Mouse (Mus musculus) lung, embryonic 16.5 days (tissue): ENCODE data around the gene Sytl5. TPM values are rescaled to one million over a fixed set of nuclear protein-coding genes. Genes with fewer than 3 reads are reported as not detected.

Experiments used
- ATAC-seq: fragments of 200-750 bp; cut with Nextera tagmentation; 2 replicates; pipeline ENCODE4 v1.8.0; 2017; ENCODE audit warnings: low read depth, mild to moderate bottlenecking, moderate library complexity
- H3K27ac ChIP-seq: fragments of 300-500 bp; sonication (generic); 2 replicates; pipeline ENCODE4 v1.5.1; 2014; ENCODE audit warnings: mild to moderate bottlenecking, control low read depth, low read length
- H3K27me3 ChIP-seq: fragments of 300-500 bp; sonication (generic); 2 replicates; pipeline ENCODE4 v1.6.1; 2014; ENCODE audit warnings: low read depth, low read length, mixed read lengths; ENCODE audit not compliant: control insufficient read depth, insufficient read depth
- H3K36me3 ChIP-seq: fragments of 300-500 bp; sonication (generic); 2 replicates; pipeline ENCODE4 v1.6.1; 2014; ENCODE audit warnings: low read length; ENCODE audit not compliant: control insufficient read depth, insufficient read depth
- H3K4me1 ChIP-seq: fragments of 300-500 bp; sonication (generic); replicated peaks from 2 replicates; pipeline ENCODE4 v1.6.1; 2014; ENCODE audit warnings: low read length, mixed read lengths; ENCODE audit not compliant: control insufficient read depth, insufficient read depth
- H3K4me2 ChIP-seq: fragments of 300-500 bp; sonication (generic); 2 replicates; pipeline ENCODE4 v1.6.1; 2014; ENCODE audit warnings: low read depth, low read length, control low read depth
- H3K4me3 ChIP-seq: fragments of 300-500 bp; sonication (generic); 2 replicates; pipeline ENCODE4 v1.5.1; 2014; ENCODE audit warnings: mild to moderate bottlenecking, low read length, control low read depth
- H3K9ac ChIP-seq: fragments of 300-500 bp; sonication (generic); 2 replicates; pipeline ENCODE4 v1.6.1; 2014; ENCODE audit warnings: low read length, control low read depth
- H3K9me3 ChIP-seq: fragments of 300-500 bp; sonication (generic); 2 replicates; pipeline ENCODE4 v1.6.1; 2016; ENCODE audit warnings: low read length; ENCODE audit not compliant: control insufficient read depth
- WGBS: fragments of 180-500 bp; shearing (Covaris S2); extraction: QIAGEN DNeasy Blood & Tissue Kit; methylation state at CpG from one replicate; pipeline ENCODE4 v1.1.7; 2014; 5-methylcytosine and 5-hydroxymethylcytosine counted together
- polyA plus RNA-seq: library from polyadenylated mRNA; unstranded; fragments of >200 nt; fragmentation: Nextera tagmentation; extraction: Ambion mirVana; gene quantifications from 2 replicates; pipeline ENCODE4 v1.2.1, GENCODE M21; 2015

The Sytl5 gene
- polyA plus RNA-seq = 0.45 and 0.75 TPM in 2 replicates

DNA sequence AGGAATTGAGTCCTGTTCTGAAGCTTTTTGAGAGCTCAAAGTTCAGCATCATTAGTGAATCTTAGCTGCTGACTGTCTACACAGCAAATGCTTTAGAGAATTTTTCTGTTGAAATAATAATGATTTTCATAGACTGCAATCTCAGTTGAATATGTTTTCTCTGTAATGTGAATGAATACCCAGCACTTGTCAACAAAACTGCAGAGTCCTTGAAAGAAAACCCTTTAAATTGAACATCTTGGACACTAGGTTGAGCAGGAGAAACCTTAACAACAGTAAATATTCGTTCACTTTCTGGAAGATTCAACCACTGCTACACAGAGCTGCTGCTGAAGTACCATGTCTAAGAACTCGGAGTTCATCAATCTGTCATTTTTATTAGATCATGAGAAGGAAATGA lies at the start of gene Sytl5:
Gene Sytl5, plus strand, starts transcription at position 301 of the 400 bp plus-strand sequence.
- 53% methylated on average over 2 of the region's 2 CpGs for WGBS
- H3K4me3 ChIP-seq = no peak within 1 kb of the TSS
- no peak within 1 kb of the TSS for H3K9ac ChIP-seq
- H3K4me2 ChIP-seq = no peak within 1 kb of the TSS
- H3K27ac ChIP-seq = no peak within 1 kb of the TSS
- no peaks in the 10 kb centered on the region for H3K36me3 ChIP-seq
- H3K9me3 ChIP-seq = no peaks in the 10 kb centered on the region
- ATAC-seq = no peak
- H3K27me3 ChIP-seq = no peaks in the 10 kb centered on the region
- H3K4me1 ChIP-seq = no peaks in the 10 kb centered on the region

DNA sequence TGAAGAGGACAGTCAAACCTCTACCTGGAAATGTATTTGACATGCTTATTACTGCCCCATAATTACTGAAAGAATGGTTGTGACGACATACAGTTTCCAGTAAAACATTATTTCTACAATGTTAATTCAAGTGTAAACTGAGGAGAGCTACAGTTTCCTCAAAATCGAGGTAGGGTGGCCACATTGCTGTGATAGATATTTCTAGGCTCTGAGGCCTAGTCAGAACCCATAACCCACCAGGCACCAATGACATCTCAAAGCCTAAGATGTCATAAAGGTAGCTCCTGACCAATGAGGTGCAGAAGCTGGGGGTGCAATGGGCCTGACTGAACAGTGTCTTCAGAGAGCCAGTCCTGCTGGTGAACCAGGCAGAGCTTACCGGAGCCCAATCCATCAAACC lies 38.8 kb upstream of the Sytl5 start, which contains the start of gene Hypm:
Gene Hypm, plus strand, starts transcription at position 301 of the 400 bp plus-strand sequence.
- no peaks in the 10 kb centered on the region for H3K36me3 ChIP-seq
- no peaks in the 10 kb centered on the region for H3K27me3 ChIP-seq
- WGBS = 73% methylated on average over 3 of the region's 3 CpGs
- no peak for ATAC-seq
- no peak within 1 kb of the TSS for H3K4me2 ChIP-seq
- no peaks in the 10 kb centered on the region for H3K9me3 ChIP-seq
- no peaks in the 10 kb centered on the region for H3K4me1 ChIP-seq
- no peak within 1 kb of the TSS for H3K9ac ChIP-seq
- no peak within 1 kb of the TSS for H3K27ac ChIP-seq
- no peak within 1 kb of the TSS for H3K4me3 ChIP-seq

DNA sequence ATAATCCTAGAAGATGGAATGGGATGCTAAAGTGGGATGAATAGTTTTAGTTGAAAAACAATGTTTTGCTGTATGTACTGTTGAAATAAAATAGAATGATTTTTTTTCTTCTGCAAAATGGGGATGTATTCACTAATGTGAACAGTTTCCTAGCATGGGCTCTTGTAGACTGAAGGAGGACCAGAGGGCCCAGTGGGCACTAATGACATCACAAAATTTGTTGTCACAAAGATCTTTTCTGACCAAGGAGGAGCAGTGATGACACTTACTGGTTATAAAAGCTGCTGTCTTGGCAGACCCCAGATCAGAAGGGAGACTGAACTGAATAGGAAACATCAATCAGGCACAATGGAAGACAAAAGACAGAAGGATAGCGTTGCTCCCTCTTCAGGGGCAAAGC lies 36.0 kb upstream of the Sytl5 start, which contains the start of gene H2al3:
Gene H2al3, plus strand, starts transcription at position 301 of the 400 bp plus-strand sequence.
- Histone ChIP-seq H3K4me3 (no peak within 1 kb of the TSS), H3K27me3 (no peaks in the 10 kb centered on the region), H3K4me2 (no peak within 1 kb of the TSS), H3K9ac (no peak within 1 kb of the TSS), H3K36me3 (no peaks in the 10 kb centered on the region), H3K4me1 (no peaks in the 10 kb centered on the region), H3K27ac (no peak within 1 kb of the TSS), H3K9me3 (no peaks in the 10 kb centered on the region)
- no peak for ATAC-seq
- WGBS = 21% methylated on average over 1 of the region's 1 CpGs

DNA sequence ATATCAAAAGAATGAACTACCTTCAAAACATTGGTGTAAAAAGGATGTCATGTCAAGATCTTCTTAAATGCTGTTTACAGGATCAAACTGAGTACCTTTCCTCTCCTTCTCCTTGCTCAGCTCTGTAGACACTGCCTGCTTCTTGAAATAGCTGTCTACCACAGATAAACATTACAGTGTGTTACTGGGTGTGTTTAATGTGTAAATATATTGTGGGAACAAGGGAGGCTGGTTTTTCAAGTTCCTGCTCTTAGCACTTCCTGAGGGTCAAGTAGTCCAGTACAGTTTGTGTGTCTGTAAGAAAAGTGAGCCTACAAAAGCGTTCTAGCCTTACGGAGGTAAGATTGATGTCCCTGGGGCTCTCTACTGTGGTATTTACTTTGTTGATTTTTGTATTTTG lies 23.6 kb upstream of the Sytl5 start:
- H3K4me1 ChIP-seq = no peaks in the 10 kb centered on the region
- H3K27ac ChIP-seq = no peak overlapping the region
- no peaks in the 10 kb centered on the region for H3K27me3 ChIP-seq
- H3K9me3 ChIP-seq = no peaks in the 10 kb centered on the region
- no peak overlapping the region for H3K4me2 ChIP-seq
- no peak overlapping the region for H3K9ac ChIP-seq
- no peak overlapping the region for H3K4me3 ChIP-seq
- WGBS = 40% methylated on average over 2 of the region's 2 CpGs
- no peak for ATAC-seq
- no peaks in the 10 kb centered on the region for H3K36me3 ChIP-seq

DNA sequence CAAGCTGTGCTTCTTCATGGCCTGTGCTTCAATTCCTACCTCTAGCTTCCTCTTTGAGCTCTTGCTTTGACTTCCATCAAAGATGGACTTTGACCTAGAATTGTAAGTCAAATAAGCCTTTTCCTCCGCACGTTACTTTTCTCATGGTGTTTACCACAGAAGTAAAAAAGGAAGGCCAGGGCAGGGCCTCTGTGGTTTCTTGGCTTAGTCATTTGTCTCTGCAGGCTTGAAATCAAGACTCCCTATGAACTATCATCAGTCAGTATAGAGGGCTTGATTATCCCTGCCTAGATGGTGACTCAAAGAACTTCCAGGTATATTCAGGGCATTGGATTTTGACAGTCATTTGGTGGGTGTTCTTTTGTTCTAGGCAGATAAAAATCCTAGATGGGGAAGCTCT lies 9.9 kb upstream of the Sytl5 start:
- WGBS = 80% methylated on average over 2 of the region's 2 CpGs
- H3K27ac ChIP-seq = no peak overlapping the region
- H3K9ac ChIP-seq = no peak overlapping the region
- no peaks in the 10 kb centered on the region for H3K36me3 ChIP-seq
- no peak overlapping the region for H3K4me2 ChIP-seq
- ATAC-seq = no peak
- no peak overlapping the region for H3K4me3 ChIP-seq
- no peaks in the 10 kb centered on the region for H3K4me1 ChIP-seq
- H3K27me3 ChIP-seq = no peaks in the 10 kb centered on the region
- no peaks in the 10 kb centered on the region for H3K9me3 ChIP-seq

DNA sequence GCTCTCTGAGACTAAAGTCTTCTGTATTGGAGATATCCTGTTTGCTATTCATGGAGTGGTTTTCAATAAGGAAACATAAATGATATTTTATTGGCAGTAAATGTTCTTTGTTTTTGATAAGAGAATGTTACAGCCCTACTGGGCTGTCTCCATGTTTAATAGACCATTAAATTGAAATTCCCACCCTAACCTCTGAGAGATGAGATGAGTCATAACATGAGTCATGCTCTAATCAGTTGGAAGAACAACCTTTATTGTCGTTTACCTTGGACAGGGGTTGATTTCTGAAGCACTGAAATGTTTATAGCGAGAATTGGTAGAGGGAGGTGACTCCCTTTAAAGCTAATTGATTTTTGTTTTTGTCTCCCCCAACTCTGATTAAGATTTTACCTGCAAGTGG lies 24.1 kb downstream of the Sytl5 start:
- Histone ChIP-seq H3K27me3 (no peaks in the 10 kb centered on the region), H3K4me2 (no peak overlapping the region), H3K4me1 (no peaks in the 10 kb centered on the region), H3K4me3 (no peak overlapping the region), H3K27ac (no peak overlapping the region), H3K9ac (no peak overlapping the region), H3K9me3 (no peaks in the 10 kb centered on the region), H3K36me3 (no peaks in the 10 kb centered on the region)
- WGBS = 50% methylated on average over 2 of the region's 2 CpGs
- no peak for ATAC-seq

DNA sequence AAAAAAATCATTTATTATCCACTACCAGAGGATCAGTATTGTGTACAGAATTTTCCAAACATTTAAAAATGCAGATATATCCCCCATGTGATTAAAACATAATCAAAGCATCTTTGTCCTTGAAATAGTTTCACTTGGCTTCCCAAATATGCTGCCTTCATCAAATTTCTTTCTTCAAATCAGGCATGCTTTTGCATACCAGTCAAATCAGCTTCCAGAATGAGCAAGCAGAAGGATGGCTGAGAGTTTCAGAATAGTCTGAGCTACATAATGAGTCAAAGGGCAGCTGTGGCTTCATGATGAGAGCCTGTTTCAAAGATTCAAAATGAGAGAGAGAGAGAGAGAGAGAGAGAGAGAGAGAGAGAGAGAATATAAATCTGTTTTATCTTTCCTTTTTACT lies 48.4 kb downstream of the Sytl5 start:
- no peak for ATAC-seq
- no peak overlapping the region for H3K4me3 ChIP-seq
- H3K9me3 ChIP-seq = no peaks in the 10 kb centered on the region
- H3K4me1 ChIP-seq = no peaks in the 10 kb centered on the region
- no peaks in the 10 kb centered on the region for H3K36me3 ChIP-seq
- no peak overlapping the region for H3K4me2 ChIP-seq
- no peak overlapping the region for H3K9ac ChIP-seq
- H3K27me3 ChIP-seq = no peaks in the 10 kb centered on the region
- no peak overlapping the region for H3K27ac ChIP-seq

DNA sequence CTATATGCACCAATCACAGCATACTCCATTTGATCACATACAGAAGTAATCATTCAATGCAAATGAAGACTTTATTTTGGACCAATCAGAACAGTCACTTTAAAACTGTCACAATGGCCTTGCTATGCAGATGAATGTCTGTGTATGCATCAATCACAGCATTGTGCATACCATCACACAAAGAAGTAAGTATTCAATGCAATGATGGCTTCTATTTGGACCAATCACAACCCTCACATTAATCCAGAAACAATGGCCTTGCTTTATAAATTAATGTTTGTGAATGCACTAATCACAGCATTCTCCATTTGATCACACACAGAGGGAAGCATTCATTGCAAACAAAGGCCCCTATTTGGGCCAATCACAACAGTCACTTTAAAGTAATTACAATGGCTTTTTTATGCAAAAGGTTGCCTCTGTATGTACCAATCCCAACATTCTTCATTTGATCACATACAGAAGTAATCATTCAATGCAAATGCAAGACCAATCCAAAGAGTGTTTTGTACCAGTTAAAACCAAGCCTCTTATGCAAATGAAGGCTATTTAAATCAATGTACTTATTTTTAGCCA lies 98.8 kb downstream of the Sytl5 start:
- Histone ChIP-seq H3K27me3 (no peaks in the 10 kb centered on the region), H3K27ac (no peak overlapping the region), H3K9me3 (no peaks in the 10 kb centered on the region), H3K4me3 (no peak overlapping the region), H3K4me2 (no peak overlapping the region), H3K36me3 (no peaks in the 10 kb centered on the region), H3K4me1 (no peaks in the 10 kb centered on the region), H3K9ac (no peak overlapping the region)
- no peak for ATAC-seq

DNA sequence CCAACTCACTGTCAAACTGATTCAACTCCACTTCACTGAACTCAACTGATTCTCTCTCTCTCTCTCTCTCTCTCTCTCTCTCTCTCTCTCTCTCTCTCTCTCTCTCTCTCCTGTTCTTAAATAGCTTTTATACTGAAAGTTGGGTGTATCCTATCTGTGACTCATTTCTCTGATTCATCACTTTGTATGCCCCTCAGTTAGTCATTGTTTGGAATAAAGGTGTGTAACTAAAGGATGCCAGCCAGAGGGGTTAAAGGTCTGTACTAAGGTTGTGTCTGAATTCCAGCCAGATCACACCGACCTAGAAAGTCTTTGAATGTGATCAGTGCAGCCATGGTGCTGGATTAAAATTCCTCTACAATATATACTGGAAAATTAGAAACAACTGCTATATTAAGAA lies 115.3 kb downstream of the Sytl5 start:
- H3K9ac ChIP-seq = no peak overlapping the region
- H3K27ac ChIP-seq = no peak overlapping the region
- ATAC-seq = no peak
- H3K4me1 ChIP-seq = no peaks in the 10 kb centered on the region
- no peak overlapping the region for H3K4me2 ChIP-seq
- no peaks in the 10 kb centered on the region for H3K9me3 ChIP-seq
- 50% methylated on average over 1 of the region's 1 CpGs for WGBS
- H3K27me3 ChIP-seq = no peaks in the 10 kb centered on the region
- H3K4me3 ChIP-seq = no peak overlapping the region
- no peaks in the 10 kb centered on the region for H3K36me3 ChIP-seq

DNA sequence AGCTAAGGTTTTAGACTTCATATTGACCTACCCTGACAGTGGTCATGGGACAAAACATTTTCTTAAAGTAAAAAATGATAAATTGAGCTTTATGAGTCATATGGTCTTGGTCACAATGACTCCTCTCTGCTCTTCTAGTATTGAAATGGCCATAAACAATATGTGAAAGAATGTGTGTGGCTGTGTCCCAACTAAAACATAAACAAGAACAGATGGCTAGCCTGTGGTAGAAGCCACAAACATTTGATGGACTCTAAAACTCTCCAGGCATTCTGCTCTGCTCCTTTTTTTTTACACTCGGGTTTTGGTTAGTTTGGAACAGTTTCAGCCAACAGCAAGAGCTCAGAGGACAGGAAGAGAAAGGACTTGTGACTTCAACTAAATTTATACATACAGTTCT lies 120.5 kb downstream of the Sytl5 start:
- Histone ChIP-seq H3K4me3 (no peak overlapping the region), H3K9ac (no peak overlapping the region), H3K4me1 (no peaks in the 10 kb centered on the region), H3K36me3 (no peaks in the 10 kb centered on the region), H3K27me3 (no peaks in the 10 kb centered on the region), H3K27ac (no peak overlapping the region), H3K4me2 (no peak overlapping the region), H3K9me3 (no peaks in the 10 kb centered on the region)
- WGBS = 58% methylated on average over 1 of the region's 1 CpGs
- no peak for ATAC-seq
